Mouse (Mus musculus) liver, embryonic 13.5 days (tissue): ENCODE data around the gene Cabcoco1. TPM values are rescaled to one million over a fixed set of nuclear protein-coding genes. Genes with fewer than 3 reads are reported as not detected.

Source experiments
- ATAC-seq: fragments of 200-750 bp; cut with Nextera tagmentation; 2 replicates; pipeline ENCODE4 v1.8.0; 2017; ENCODE audit warnings: low read depth, mild to moderate bottlenecking, moderate number of reproducible peaks, moderate library complexity
- DNase-seq: peaks from one replicate; pipeline ENCODE4 v3.0.0; 2022
- H3K27ac ChIP-seq: fragments of 300-500 bp; sonication (generic); 2 replicates; pipeline ENCODE4 v1.5.1; 2015; ENCODE audit warnings: moderate library complexity, mild to moderate bottlenecking, inconsistent platforms
- H3K27me3 ChIP-seq: fragments of 300-500 bp; sonication (generic); 2 replicates; pipeline ENCODE4 v1.6.1; 2015; ENCODE audit warnings: mild to moderate bottlenecking, inconsistent platforms
- H3K36me3 ChIP-seq: fragments of 300-500 bp; sonication (generic); 2 replicates; pipeline ENCODE4 v1.6.1; 2015; ENCODE audit warnings: mild to moderate bottlenecking, inconsistent platforms
- H3K4me1 ChIP-seq: fragments of 300-500 bp; sonication (generic); replicated peaks from 2 replicates; pipeline ENCODE4 v1.6.1; 2015; ENCODE audit warnings: inconsistent platforms
- H3K4me2 ChIP-seq: fragments of 300-500 bp; sonication (generic); 2 replicates; pipeline ENCODE4 v1.6.1; 2015; ENCODE audit warnings: inconsistent platforms, mild to moderate bottlenecking, moderate library complexity
- H3K4me3 ChIP-seq: fragments of 300-500 bp; sonication (generic); replicated peaks from 2 replicates; pipeline ENCODE4 v1.5.1; 2015; ENCODE audit warnings: mild to moderate bottlenecking, inconsistent platforms
- H3K9ac ChIP-seq: fragments of 300-500 bp; sonication (generic); 2 replicates; pipeline ENCODE4 v1.6.1; 2015; ENCODE audit warnings: mild to moderate bottlenecking, inconsistent platforms
- H3K9me3 ChIP-seq: fragments of 300-500 bp; sonication (generic); replicated peaks from 2 replicates; pipeline ENCODE4 v1.6.1; 2016; ENCODE audit warnings: inconsistent platforms
- WGBS: fragments of 180-500 bp; shearing (Covaris S2); methylation state at CpG from one replicate; pipeline ENCODE4 v1.1.7; 2015; ENCODE audit not compliant: insufficient replicate concordance; 5-methylcytosine and 5-hydroxymethylcytosine counted together
- polyA plus RNA-seq: library from polyadenylated mRNA; unstranded; fragments of >200 nt; fragmentation: Nextera tagmentation; extraction: Ambion mirVana; gene quantifications from 2 replicates; pipeline ENCODE4 v1.2.1, GENCODE M21; 2015

Cabcoco1 gene
- polyA plus RNA-seq, 1 experiment from 2014 or later: 1.2 TPM

DNA sequence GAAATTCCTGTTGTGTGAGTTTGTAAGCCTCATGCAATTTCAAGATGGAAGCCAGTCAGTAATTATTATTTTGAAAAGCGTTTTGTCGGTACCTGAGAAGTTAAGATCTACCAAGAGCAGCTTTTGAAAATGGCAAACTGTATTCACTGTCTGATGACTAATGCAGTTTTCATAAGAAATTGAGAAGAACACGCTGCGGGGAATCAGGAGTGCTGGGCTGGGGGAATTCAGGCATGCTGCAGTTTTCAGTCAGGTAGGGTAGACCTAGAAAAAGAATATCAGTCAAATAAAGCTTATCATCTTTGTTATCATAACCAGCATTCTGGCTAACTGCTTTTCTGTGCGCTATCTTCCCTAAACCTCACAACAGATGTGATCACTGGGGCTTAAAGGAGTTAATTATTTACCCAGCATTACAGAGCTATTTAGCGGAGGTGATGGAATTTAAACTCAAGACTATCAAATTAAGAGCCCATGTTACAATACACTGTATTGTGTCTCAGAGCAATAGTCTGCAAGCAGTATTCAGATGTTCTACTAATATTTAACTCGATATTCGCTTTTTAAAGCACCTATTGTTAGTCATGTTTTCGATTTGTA lies 9.1 kb upstream of the Cabcoco1 start:
- Histone ChIP-seq H3K9me3 (no peaks in the 10 kb centered on the region), H3K4me2 (no peak overlapping the region), H3K27ac (no peak overlapping the region), H3K4me1 (no peaks in the 10 kb centered on the region), H3K36me3 (no peaks in the 10 kb centered on the region), H3K4me3 (no peak overlapping the region), H3K27me3 (no peaks in the 10 kb centered on the region), H3K9ac (no peak overlapping the region)
- ATAC-seq (no peak), DNase-seq (no peak)
- WGBS: 78% methylated on average over 9 of the region's 9 CpGs

DNA sequence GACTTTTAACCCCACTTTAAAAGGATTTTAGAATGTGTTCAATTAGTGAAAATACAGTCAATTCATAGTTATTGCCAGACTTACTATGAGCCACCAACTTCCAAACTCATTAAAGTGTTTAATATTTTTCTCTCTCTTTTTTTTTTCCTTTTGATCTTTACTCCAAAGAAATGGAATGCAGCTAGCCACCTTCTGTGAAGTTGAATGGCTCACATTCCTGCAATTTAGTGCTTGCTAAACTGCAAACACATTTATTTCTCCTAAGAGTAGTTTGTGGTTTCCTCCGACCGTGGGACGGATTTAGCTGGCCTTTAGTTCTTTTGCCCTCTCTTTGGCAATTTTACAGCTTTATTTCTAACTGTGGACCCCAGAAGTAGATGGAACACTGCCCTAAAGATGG lies 1.4 kb upstream of the Cabcoco1 start:
- DNase-seq (no peak), ATAC-seq (no peak)
- no peaks in the 10 kb centered on the region for H3K9me3 ChIP-seq
- no peaks in the 10 kb centered on the region for H3K36me3 ChIP-seq
- no peak overlapping the region for H3K9ac ChIP-seq
- H3K27me3 ChIP-seq: no peaks in the 10 kb centered on the region
- H3K4me3 ChIP-seq: no peak overlapping the region
- 57% methylated on average over 3 of the region's 3 CpGs for WGBS
- no peaks in the 10 kb centered on the region; the same call in 1 of the 2 replicates for H3K4me1 ChIP-seq
- H3K4me2 ChIP-seq: no peak overlapping the region
- H3K27ac ChIP-seq: no peak overlapping the region

DNA sequence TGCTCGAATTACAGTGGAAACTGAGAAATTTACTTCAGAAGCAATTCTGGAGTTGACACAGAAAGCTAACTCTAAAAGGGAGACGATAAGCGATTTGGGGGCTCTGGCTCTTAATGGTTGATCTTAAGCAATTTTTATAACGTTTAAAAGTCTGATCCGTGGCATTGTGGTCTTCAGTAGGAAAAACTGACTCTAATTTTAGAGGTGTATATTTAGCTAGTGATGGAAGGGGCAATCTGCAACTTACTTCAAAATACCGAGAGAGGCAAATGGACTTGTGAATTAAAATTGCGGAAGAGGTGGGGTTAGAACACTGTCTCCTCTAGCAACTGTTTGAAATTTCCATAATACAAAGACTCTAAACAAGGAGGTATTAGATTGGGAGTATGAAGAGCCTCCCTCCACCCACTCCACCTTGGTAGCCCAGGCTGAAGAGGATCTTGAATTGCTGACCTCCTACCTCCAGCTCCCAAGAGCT lies 286 bp upstream of the Cabcoco1 start:
- Histone ChIP-seq H3K36me3 (no peaks in the 10 kb centered on the region), H3K27me3 (no peaks in the 10 kb centered on the region), H3K9ac (no peak overlapping the region), H3K4me2 (peak overlapping the region; percentile 62), H3K9me3 (no peaks in the 10 kb centered on the region), H3K4me3 (peak overlapping the region; percentile 46), H3K4me1 (no peaks in the 10 kb centered on the region; the same call in 1 of the 2 replicates), H3K27ac (no peak overlapping the region; the same call in 1 of the 2 replicates)
- ATAC-seq (no peak), DNase-seq (no peak)
- 36% methylated on average over 7 of the region's 7 CpGs for whole genome bisulfite sequencing

DNA sequence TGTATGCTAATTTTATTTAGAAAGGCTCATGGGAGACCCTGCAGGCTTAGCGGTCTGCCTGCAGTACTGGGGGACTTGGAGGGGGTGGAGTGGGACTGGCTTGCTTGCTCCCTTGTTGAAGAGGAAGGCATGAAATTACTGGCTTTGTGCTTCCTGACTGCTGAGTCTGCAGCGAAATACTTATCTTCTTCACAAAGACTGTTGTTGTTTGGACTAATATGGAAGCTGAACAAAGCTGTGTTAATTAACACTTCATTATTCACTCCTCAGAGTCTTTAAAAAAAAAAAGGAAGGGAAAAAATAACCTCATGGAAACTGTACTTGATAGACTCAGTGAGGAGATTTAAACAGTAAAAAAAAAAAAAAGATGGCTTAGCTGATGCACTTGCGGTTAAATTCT lies 1.1 kb downstream of the Cabcoco1 start:
- DNase-seq: no peak
- H3K4me1 ChIP-seq: no peaks in the 10 kb centered on the region; the same call in 1 of the 2 replicates
- H3K9me3 ChIP-seq: no peaks in the 10 kb centered on the region
- no peak for ATAC-seq
- H3K9ac ChIP-seq: no peak overlapping the region
- 62% methylated on average over 3 of the region's 3 CpGs for WGBS
- no peaks in the 10 kb centered on the region for H3K36me3 ChIP-seq
- H3K4me3 ChIP-seq: no peak overlapping the region
- no peaks in the 10 kb centered on the region for H3K27me3 ChIP-seq
- H3K4me2 ChIP-seq: no peak overlapping the region
- H3K27ac ChIP-seq: no peak overlapping the region

DNA sequence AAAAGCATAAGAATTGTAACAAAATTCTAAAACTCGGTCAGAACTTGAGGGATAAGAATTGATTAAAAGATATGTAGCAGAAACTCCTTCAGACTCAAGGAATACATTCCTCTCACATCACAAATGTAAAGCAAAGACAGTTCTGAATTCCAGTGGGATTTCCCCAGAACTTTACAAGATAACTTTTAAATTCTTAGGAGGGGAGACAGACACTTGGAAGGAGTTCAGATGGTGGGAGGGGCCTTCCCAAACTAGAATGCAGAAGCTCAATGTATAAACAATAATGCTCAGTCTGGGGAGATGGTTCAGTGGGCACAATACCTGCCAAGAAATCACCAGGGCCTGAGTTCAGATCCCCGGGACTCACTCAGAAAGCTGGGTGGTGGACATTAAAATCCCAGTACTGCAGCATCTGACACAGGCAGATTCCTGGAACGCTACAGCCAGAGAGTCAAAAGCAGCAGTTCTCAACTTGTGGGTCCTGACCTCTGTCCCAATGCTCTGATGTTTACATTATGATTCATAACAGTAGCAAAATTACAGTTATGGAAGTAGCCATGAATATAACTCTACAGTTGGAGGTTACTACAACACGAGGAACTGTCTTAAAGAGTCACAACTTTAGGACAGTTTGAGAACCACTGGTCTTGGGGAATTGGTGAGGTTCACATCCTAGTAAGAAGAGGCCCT lies 4.3 kb downstream of the Cabcoco1 start:
- H3K4me3 ChIP-seq: no peak overlapping the region
- WGBS: 56% methylated on average over 4 of the region's 4 CpGs
- no peak overlapping the region for H3K27ac ChIP-seq
- no peaks in the 10 kb centered on the region for H3K36me3 ChIP-seq
- ATAC-seq (no peak), DNase-seq (no peak)
- H3K27me3 ChIP-seq: no peaks in the 10 kb centered on the region
- no peaks in the 10 kb centered on the region for H3K9me3 ChIP-seq
- no peaks in the 10 kb centered on the region; the same call in 1 of the 2 replicates for H3K4me1 ChIP-seq
- H3K9ac ChIP-seq: no peak overlapping the region
- no peak overlapping the region for H3K4me2 ChIP-seq

DNA sequence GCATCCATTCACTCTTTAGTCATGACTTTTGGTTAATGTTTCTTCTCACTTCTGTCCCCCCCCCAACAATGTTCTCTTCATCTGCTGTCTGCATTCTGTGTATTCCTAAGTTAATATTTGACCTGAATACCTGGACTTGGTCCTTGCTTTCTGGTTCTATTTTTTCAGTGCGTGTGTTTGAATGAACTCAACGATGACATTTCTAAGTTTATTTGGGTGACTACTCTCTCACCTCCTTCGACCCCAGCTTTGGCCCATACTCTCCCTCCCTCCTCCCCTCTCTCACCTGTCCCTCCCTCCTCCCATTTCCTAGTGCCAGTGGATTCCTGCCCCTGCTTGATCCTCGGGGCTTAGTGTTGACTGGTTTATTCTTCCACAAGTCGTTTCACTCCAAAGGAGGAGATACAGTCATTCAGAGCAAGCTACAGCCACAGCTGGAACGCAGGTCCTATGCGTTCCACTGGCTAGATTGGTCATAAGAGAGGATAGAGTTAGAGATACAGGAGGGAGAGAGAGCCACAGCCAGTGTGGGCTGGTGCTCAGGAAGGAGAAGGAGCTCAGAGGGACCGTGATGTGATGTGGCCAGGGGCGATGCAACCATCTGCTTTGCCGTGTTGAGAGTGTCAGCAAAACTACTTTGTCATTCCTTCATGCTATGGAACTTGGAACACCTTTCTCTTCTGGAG lies 12.2 kb downstream of the Cabcoco1 start:
- Histone ChIP-seq H3K4me3 (no peak overlapping the region), H3K4me2 (no peak overlapping the region), H3K27ac (no peak overlapping the region), H3K36me3 (no peaks in the 10 kb centered on the region), H3K9me3 (no peaks in the 10 kb centered on the region), H3K4me1 (no peaks in the 10 kb centered on the region), H3K27me3 (no peaks in the 10 kb centered on the region), H3K9ac (no peak overlapping the region)
- peak; percentile 41 for ATAC-seq
- no peak for DNase-seq
- WGBS: 67% methylated on average over 10 of the region's 10 CpGs

DNA sequence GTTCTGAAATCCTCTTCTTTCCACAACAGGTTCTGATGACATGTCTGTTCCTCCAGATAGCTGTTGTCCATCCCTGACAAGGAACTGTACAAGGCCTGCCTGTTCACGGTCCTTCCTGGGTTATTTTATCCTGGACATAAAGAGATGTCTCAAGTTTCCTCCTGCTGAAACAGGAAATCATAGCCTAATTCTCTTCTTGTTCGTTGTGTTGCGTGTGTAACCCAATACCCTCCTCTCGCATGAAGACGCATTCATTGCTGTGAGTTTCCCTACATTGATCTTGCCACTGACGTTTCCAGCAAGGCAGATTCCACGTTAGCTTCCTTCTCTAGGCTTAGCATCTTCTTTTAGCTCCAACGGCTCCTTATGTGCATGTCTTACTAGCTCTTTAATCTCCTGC lies 12.7 kb downstream of the Cabcoco1 start:
- no peaks in the 10 kb centered on the region for H3K36me3 ChIP-seq
- DNase-seq (no peak), ATAC-seq (no peak)
- no peak overlapping the region for H3K4me2 ChIP-seq
- H3K4me3 ChIP-seq: no peak overlapping the region
- H3K4me1 ChIP-seq: no peaks in the 10 kb centered on the region
- H3K27ac ChIP-seq: no peak overlapping the region
- no peaks in the 10 kb centered on the region for H3K27me3 ChIP-seq
- WGBS: 54% methylated on average over 8 of the region's 8 CpGs
- H3K9me3 ChIP-seq: no peaks in the 10 kb centered on the region
- H3K9ac ChIP-seq: no peak overlapping the region

DNA sequence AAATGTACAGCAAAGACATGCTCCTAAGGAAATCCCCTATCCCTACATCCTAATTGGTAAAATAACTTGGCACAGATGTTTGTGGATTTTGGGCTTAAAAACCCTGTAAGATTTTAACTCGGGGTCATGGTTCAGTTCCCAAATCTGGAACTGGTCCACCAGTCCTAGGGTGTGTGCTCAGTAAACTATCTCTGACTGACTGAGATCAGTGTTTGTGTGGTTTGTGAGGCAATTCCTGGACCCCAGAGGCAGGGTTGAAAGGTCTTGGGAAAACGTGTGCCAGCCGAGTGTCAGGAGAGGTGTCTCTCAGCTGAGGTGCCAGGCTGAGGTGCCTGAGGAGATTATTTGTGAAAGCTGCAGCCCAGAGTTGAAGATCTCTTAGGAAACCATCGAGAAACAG lies 19.6 kb downstream of the Cabcoco1 start:
- no peak overlapping the region for H3K9ac ChIP-seq
- H3K27ac ChIP-seq: no peak overlapping the region
- no peaks in the 10 kb centered on the region for H3K27me3 ChIP-seq
- no peak for DNase-seq
- H3K4me3 ChIP-seq: no peak overlapping the region
- 47% methylated on average over 4 of the region's 4 CpGs for WGBS
- H3K9me3 ChIP-seq: no peaks in the 10 kb centered on the region
- H3K36me3 ChIP-seq: no peaks in the 10 kb centered on the region
- H3K4me1 ChIP-seq: no peaks in the 10 kb centered on the region
- no peak overlapping the region for H3K4me2 ChIP-seq
- ATAC-seq: no peak

DNA sequence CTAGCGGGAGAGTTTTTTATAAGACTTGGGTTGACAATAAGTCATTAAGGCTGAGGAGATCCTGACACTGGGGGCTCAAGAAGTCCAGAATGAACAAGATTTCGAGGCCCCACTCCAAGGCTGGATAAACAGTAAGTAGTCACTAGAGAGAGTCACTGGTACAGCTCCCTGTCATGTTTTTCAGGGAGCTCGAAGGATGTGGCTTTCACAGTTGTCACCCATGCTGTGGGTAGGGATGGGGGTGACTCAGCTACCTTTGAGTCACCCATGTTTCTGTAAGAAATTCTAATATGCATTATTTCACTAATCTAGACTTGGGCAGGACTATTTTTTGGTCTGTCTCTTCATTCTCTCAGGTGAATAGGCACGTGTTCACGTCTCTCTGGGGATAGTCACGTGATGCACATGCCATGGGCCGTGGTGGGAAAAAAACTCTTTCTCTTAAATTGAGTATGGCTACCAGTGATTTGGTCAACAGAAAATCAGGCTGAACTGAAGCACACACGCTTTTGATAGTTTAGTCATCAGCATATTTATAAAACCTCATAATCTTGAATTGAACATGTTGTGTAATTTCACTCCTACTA lies 29.2 kb downstream of the Cabcoco1 start:
- H3K4me1 ChIP-seq: no peaks in the 10 kb centered on the region
- H3K27ac ChIP-seq: no peak overlapping the region
- no peak for ATAC-seq
- no peak overlapping the region for H3K9ac ChIP-seq
- H3K4me3 ChIP-seq: no peak overlapping the region
- DNase-seq: no peak
- H3K9me3 ChIP-seq: no peaks in the 10 kb centered on the region
- H3K27me3 ChIP-seq: no peaks in the 10 kb centered on the region
- no peak overlapping the region for H3K4me2 ChIP-seq
- WGBS: 69% methylated on average over 8 of the region's 8 CpGs
- no peaks in the 10 kb centered on the region for H3K36me3 ChIP-seq

DNA sequence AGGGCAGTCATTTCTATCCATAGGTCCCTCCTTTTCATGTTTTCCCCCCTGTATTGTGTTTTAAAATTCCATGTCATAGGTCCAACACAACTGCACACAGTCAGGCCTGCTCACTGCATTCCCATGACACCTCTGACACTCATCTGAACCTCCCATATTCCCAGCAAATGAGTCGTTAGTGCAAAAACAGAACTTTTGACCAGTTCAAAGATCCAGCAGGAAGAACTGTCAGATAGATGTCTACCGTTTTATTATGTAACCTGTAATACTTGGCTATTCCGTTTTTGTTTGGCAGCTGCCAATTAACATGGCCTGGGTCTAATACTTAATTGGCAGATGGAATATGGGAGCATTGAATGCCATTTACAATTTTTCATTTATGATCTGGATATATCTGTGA lies 34.0 kb downstream of the Cabcoco1 start:
- Histone ChIP-seq H3K4me2 (no peak overlapping the region), H3K36me3 (no peaks in the 10 kb centered on the region), H3K9me3 (no peaks in the 10 kb centered on the region), H3K4me1 (no peaks in the 10 kb centered on the region), H3K4me3 (no peak overlapping the region), H3K27me3 (no peaks in the 10 kb centered on the region), H3K27ac (no peak overlapping the region), H3K9ac (no peak overlapping the region)
- WGBS: 58% methylated on average over 3 of the region's 3 CpGs
- DNase-seq (no peak), ATAC-seq (no peak)

DNA sequence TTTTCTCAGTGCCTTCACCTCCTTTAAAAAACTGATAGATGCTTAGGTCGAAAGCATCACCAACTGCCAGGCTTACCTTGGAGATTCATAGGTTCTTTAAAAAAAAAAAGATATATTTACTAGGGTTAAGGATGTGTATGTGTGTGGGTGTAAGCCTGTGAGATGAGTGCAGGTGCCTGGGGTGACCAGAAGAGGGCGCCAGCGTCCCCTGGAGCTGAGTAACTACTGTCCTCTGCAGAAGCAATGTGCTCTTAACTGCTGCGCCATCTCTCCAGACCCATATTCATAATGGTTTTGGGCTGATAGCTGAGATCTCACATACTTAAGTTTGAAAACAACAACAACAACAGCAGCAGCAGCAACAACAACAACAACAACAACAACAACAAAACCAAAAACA lies 35.5 kb downstream of the Cabcoco1 start:
- Histone ChIP-seq H3K27ac (no peak overlapping the region), H3K9ac (no peak overlapping the region), H3K4me2 (no peak overlapping the region), H3K9me3 (no peaks in the 10 kb centered on the region), H3K4me3 (no peak overlapping the region), H3K27me3 (no peaks in the 10 kb centered on the region), H3K36me3 (no peaks in the 10 kb centered on the region), H3K4me1 (no peaks in the 10 kb centered on the region)
- ATAC-seq: no peak
- WGBS: 71% methylated on average over 4 of the region's 4 CpGs
- no peak for DNase-seq
